Mouse (Mus musculus) liver, embryonic 15.5 days (tissue): ENCODE measurements around the gene Arid5b. TPM values are rescaled to one million over a fixed set of nuclear protein-coding genes. Genes with fewer than 3 reads are reported as not detected.

Experiments used
- ATAC-seq: fragments of 200-750 bp; cut with Nextera tagmentation; 2 replicates; pipeline ENCODE4 v1.8.0; 2017; ENCODE audit warnings: moderate number of reproducible peaks, mild to moderate bottlenecking, moderate library complexity; ENCODE audit not compliant: insufficient read depth
- H3K27ac ChIP-seq: fragments of 300-500 bp; sonication (generic); replicated peaks from 2 replicates; pipeline ENCODE4 v1.5.1; 2015; ENCODE audit warnings: mild to moderate bottlenecking, inconsistent platforms
- H3K27me3 ChIP-seq: fragments of 300-500 bp; sonication (generic); 2 replicates; pipeline ENCODE4 v1.6.1; 2015; ENCODE audit warnings: mild to moderate bottlenecking, inconsistent platforms
- H3K36me3 ChIP-seq: fragments of 300-500 bp; sonication (generic); replicated peaks from 2 replicates; pipeline ENCODE4 v1.6.1; 2015; ENCODE audit warnings: moderate library complexity, mild to moderate bottlenecking, inconsistent platforms
- H3K4me1 ChIP-seq: fragments of 300-500 bp; sonication (generic); replicated peaks from 2 replicates; pipeline ENCODE4 v1.6.1; 2015; ENCODE audit warnings: inconsistent platforms
- H3K4me2 ChIP-seq: fragments of 300-500 bp; sonication (generic); 2 replicates; pipeline ENCODE4 v1.6.1; 2015; ENCODE audit warnings: moderate library complexity, mild to moderate bottlenecking, inconsistent platforms
- H3K4me3 ChIP-seq: fragments of 300-500 bp; sonication (generic); replicated peaks from 2 replicates; pipeline ENCODE4 v1.5.1; 2015; ENCODE audit warnings: mild to moderate bottlenecking, inconsistent platforms
- H3K9ac ChIP-seq: fragments of 300-500 bp; sonication (generic); 2 replicates; pipeline ENCODE4 v1.6.1; 2015; ENCODE audit warnings: moderate library complexity, mild to moderate bottlenecking, inconsistent platforms
- H3K9me3 ChIP-seq: fragments of 300-500 bp; sonication (generic); replicated peaks from 2 replicates; pipeline ENCODE4 v1.6.1; 2016; ENCODE audit warnings: inconsistent platforms
- WGBS: fragments of 180-500 bp; shearing (Covaris S2); methylation state at CpG from one replicate; pipeline ENCODE4 v1.1.7; 2015; ENCODE audit warnings: mixed read lengths; ENCODE audit not compliant: insufficient replicate concordance; 5-methylcytosine and 5-hydroxymethylcytosine counted together
- polyA plus RNA-seq: library from polyadenylated mRNA; unstranded; fragments of >200 nt; fragmentation: Nextera tagmentation; extraction: Ambion mirVana; gene quantifications from 2 replicates; pipeline ENCODE4 v1.2.1, GENCODE M21; 2015

Gene Arid5b
- polyA plus RNA-seq, 1 experiment from 2014 or later = 5.8 TPM

DNA sequence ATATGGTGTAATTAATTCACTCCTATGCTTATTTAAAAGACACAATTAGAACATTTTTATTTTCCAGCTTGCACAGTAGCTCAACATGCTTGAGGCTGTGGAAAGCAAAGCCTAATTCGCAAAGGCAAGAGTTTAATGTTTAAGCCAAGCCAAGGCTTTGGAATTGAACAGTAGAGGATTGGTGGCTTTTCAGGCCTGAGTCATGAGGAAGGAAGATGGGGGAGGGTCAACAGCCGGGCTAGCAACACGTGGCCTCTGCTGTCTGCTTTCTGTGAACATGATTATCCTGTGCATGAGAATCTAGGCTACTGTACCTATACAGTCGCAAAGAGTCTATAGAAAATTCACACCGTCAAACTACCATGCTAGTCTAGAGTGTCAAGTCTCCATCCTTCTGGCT is 9.9 kb downstream of the Arid5b start:
- peaks cover 8% of the 10 kb centered on the region; the same call in 1 of the 2 replicates for H3K36me3 ChIP-seq
- H3K4me2 ChIP-seq = no peak overlapping the region
- no peak for ATAC-seq
- H3K9me3 ChIP-seq = no peaks in the 10 kb centered on the region
- no peak overlapping the region for H3K9ac ChIP-seq
- 33% methylated on average over 5 of the region's 5 CpGs for WGBS
- peaks cover 27% of the 10 kb centered on the region for H3K4me1 ChIP-seq
- H3K4me3 ChIP-seq = no peak overlapping the region
- no peaks in the 10 kb centered on the region for H3K27me3 ChIP-seq
- no peak overlapping the region for H3K27ac ChIP-seq

DNA sequence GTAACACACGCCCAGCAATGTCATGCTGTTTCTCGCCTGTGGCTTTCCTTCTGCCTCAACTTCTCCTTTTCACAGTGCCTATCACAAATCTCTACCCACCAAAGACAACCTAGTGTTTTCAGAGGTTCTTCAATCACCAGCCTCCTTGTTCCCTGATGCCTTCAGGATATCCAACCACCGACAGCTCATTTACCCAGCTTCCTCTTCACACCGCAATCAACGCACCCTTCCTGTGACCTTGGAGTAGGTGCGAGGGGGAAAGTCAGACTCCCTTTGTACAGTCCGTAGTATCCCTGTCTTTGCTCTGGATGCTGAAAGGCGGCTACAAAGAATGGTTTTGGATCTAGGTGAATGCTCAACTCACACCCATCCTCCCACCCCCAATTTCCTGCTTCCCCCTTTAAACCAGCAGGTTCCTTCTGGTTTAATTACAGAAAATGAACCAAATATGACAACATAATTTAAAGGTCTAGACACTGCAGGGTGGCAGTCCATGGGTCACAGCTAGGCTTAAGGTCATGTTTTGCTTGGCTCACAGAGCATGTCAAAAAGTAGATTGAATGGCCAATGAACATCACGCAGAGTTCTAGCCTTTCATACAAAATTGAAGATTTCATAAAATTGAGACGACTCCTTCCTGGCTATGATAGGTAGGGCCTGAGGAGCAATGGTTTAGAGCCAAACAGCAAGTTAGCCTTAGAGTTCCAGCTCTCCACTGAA is 14.4 kb downstream of the Arid5b start:
- Histone ChIP-seq H3K4me2 (no peak overlapping the region), H3K36me3 (no peaks in the 10 kb centered on the region), H3K9me3 (no peaks in the 10 kb centered on the region), H3K27me3 (no peaks in the 10 kb centered on the region), H3K4me1 (peaks cover 29% of the 10 kb centered on the region), H3K4me3 (no peak overlapping the region), H3K27ac (no peak overlapping the region), H3K9ac (no peak overlapping the region)
- no peak for ATAC-seq
- whole genome bisulfite sequencing = 31% methylated on average over 10 of the region's 10 CpGs

DNA sequence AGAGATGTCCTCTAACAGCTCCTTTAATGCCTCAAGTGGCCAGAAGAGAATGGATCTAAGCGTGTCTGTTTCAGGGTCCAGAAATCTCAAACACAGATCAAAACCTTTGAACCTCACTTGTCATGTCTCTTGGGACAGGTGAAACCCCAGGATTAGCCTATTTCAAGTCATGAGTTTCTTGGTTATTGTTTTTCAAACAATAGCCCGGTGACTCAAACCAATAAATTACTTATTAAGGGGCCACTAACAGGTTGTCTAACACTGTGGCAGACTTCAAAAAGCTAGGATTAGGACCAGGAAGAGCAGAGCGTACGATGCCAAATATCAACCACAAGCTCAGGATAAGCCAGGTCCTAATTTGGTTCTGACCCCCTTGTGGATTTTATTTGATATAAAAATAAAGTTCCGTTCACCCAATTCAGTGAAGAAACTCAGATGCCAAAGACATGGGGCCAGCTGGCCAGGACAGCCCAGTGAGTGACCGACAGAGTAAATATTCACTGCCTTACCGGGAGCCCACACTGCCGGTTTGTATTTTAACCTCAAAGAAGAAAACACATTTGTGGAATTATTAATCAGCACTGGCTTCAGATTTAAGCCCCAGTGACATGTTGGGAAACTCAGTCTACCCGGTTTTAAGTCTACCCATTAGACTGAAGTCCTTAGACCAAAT is 15.1 kb downstream of the Arid5b start:
- no peaks in the 10 kb centered on the region for H3K36me3 ChIP-seq
- 48% methylated on average over 9 of the region's 9 CpGs for WGBS
- H3K4me2 ChIP-seq = no peak overlapping the region
- no peak overlapping the region for H3K4me3 ChIP-seq
- H3K27ac ChIP-seq = no peak overlapping the region
- no peaks in the 10 kb centered on the region for H3K27me3 ChIP-seq
- H3K4me1 ChIP-seq = peaks cover 29% of the 10 kb centered on the region
- H3K9ac ChIP-seq = no peak overlapping the region
- ATAC-seq = 0 out of 2 replicates have a peak, but pooled peaks have one; percentile 25
- H3K9me3 ChIP-seq = no peaks in the 10 kb centered on the region

DNA sequence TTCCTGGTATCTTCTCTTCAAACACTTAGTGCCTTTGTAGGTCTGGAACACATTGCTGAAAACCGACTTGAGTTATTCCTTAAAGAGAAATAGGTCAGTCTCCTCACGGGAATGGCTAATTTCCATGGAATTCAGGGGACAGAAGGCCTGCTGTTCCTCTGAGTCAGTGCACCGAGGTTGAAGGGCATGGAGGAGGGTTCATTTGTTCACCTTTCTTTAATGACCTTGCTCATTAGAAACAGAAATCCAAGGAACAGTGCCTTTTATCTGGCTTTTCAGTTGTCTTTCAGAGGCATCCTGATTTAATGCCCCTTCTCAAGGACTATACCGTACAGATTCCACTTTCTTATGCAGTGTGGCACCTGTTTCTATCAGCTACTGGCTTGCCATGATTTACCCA is 18.9 kb downstream of the Arid5b start:
- H3K4me1 ChIP-seq = peaks cover 15% of the 10 kb centered on the region
- 37% methylated on average over 4 of the region's 4 CpGs for WGBS
- ATAC-seq = no peak

DNA sequence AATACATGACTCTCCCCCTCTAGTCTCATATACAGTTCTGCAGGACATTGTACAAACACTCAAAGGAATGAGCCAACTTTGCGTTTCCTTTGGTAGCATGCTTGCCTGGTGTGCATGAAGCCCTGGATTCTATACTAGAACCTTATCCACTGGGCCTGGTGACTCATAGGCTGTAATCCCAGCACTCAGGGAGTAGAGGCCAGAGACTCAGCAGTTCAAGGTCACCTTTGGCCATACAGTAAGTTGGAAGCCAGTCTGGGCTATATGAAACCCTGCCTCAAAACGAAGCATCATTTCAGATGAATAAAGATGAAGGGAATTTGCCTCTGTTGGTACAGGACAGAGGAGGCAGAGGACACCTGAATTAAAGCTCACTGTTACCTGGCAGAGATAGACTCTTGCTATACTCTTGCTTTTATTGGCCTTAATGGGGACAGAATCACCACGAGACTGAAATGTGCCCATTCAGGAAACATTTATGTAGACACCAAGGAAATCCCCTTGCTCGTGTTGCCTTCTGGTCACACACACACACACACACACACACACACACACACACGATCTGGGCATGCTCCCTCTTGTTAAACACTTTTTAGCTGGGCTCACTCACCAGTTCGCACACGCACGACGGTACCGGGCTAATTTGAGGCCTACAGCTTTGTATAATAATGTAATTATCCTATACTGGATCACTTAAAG is 21.0 kb downstream of the Arid5b start:
- H3K4me2 ChIP-seq = no peak overlapping the region
- WGBS = 67% methylated on average over 10 of the region's 10 CpGs

More for the DNA sequence above, 18.9 kb downstream of the Arid5b start:
- no peaks in the 10 kb centered on the region for H3K27me3 ChIP-seq
- no peak overlapping the region for H3K4me3 ChIP-seq
- H3K9ac ChIP-seq = no peak overlapping the region
- H3K9me3 ChIP-seq = no peaks in the 10 kb centered on the region
- H3K36me3 ChIP-seq = no peaks in the 10 kb centered on the region
- H3K4me2 ChIP-seq = no peak overlapping the region
- H3K27ac ChIP-seq = no peak overlapping the region

DNA sequence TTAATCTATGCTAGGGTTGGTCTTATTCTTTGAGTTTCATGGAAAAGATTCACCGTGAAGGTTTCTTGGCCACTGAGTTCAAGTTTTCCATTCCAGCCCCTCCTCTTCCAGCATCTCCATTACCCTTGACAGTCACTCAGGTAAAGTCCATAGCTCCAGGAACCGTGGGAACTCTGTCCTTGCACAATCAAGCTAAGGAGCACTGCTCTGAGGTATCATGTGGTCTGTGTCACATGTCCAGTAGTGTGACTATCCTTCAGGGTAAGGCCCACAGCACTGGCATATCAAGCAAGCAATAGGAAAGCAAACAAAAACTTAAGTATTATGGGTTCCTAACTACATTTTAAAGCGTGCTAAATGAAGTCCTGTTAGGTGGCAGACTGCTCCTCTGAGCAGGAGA is 22.4 kb downstream of the Arid5b start:
- H3K9ac ChIP-seq = no peak overlapping the region
- no peak overlapping the region for H3K4me3 ChIP-seq
- no peak for ATAC-seq
- H3K27me3 ChIP-seq = no peaks in the 10 kb centered on the region
- 49% methylated on average over 3 of the region's 3 CpGs for WGBS
- no peaks in the 10 kb centered on the region for H3K36me3 ChIP-seq
- H3K27ac ChIP-seq = no peak overlapping the region
- no peaks in the 10 kb centered on the region for H3K9me3 ChIP-seq
- H3K4me2 ChIP-seq = no peak overlapping the region
- H3K4me1 ChIP-seq = 0 out of 2 replicates have a peak, but pooled peaks cover 7% of the 10 kb centered on the region

More for the DNA sequence above, 21.0 kb downstream of the Arid5b start:
- H3K9ac ChIP-seq = no peak overlapping the region
- no peak for ATAC-seq
- no peak overlapping the region for H3K27ac ChIP-seq
- H3K9me3 ChIP-seq = no peaks in the 10 kb centered on the region
- H3K4me1 ChIP-seq = 0 out of 2 replicates have a peak, but pooled peaks cover 7% of the 10 kb centered on the region
- no peaks in the 10 kb centered on the region for H3K36me3 ChIP-seq
- no peak overlapping the region for H3K4me3 ChIP-seq
- no peaks in the 10 kb centered on the region for H3K27me3 ChIP-seq

DNA sequence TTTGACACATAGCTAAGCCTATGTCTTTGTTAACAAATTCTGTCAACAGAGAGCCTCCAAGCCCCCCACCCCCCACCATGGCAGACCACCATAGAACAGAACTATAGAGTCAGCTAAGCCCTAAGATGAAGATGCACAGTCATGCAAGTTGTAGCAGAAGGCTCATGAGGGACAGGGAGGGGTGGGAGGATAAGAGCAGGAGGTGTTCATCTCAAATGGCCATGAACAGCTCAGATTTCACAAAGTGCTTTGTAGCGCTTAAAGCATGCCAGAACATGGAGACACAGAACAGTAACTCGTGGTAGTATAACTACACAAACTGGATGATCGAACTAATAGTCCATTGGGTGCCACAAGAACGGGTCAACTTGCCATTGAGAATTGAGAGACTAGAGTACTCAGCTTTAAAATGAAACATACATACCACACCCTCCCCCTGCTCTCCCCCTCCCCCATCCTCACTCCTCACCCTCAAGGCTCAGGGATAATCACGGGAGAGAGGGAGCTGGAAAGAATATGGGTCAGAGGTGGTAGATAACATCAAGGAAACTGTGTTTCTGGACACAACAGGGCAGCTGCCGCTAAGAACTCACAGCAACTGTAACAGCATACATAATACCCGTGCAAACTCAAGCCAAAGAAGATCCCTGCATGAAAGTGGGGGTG is 25.0 kb downstream of the Arid5b start:
- H3K4me1 ChIP-seq = peaks cover 3% of the 10 kb centered on the region
- no peak overlapping the region for H3K4me2 ChIP-seq
- WGBS = 57% methylated on average over 7 of the region's 7 CpGs
- no peaks in the 10 kb centered on the region for H3K27me3 ChIP-seq
- H3K9ac ChIP-seq = no peak overlapping the region
- no peaks in the 10 kb centered on the region for H3K36me3 ChIP-seq
- no peak overlapping the region for H3K27ac ChIP-seq
- no peaks in the 10 kb centered on the region for H3K9me3 ChIP-seq
- ATAC-seq = no peak
- no peak overlapping the region for H3K4me3 ChIP-seq

DNA sequence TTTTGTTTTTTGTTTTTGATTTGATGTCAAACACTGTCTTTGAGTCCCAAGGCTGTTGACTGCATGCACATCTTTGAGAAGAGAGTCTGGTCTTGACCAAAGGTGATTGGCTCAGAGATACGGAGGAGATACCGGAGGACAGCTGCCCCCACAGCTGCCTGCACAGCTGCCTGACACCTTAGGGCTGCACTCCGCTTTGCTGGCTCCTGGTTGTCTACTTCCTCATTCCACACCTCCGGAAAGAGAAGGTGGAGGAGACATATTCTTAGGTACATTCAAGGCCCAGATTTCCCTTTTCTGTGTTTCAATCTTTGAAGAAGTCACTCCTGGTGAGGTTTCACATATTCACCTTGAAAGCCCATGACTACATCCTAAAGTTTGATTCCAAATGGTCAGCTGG is 25.9 kb downstream of the Arid5b start:
- H3K27me3 ChIP-seq = no peaks in the 10 kb centered on the region
- no peaks in the 10 kb centered on the region for H3K36me3 ChIP-seq
- no peak overlapping the region for H3K27ac ChIP-seq
- H3K9ac ChIP-seq = no peak overlapping the region
- peaks cover 10% of the 10 kb centered on the region for H3K4me1 ChIP-seq
- no peaks in the 10 kb centered on the region for H3K9me3 ChIP-seq
- no peak overlapping the region for H3K4me2 ChIP-seq
- no peak overlapping the region for H3K4me3 ChIP-seq
- ATAC-seq = no peak
- 47% methylated on average over 4 of the region's 4 CpGs for WGBS

DNA sequence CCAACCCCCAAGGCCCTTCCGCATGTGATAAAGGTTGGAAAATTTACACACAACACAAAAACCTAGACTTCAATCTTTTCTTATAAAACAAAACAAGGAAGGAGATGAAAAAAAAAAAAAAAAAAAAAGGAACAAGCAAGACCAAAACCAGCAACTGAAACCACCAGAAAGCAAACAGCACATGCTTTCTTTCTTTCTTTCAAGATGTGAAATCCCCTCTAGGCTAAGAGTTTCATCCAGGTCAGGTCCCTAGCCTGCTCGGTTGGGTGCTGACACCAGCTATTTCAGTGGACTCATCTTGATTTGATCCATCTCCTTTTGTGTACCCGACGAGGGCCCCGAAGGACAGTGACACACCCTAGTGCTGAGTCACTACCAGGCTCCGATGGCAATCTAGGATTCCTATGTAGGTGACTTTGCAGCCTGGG is 29.2 kb downstream of the Arid5b start:
- peaks cover 10% of the 10 kb centered on the region for H3K4me1 ChIP-seq
- no peak overlapping the region for H3K4me2 ChIP-seq
- no peak overlapping the region for H3K27ac ChIP-seq
- H3K27me3 ChIP-seq = no peaks in the 10 kb centered on the region
- H3K4me3 ChIP-seq = no peak overlapping the region
- 15% methylated on average over 6 of the region's 6 CpGs for WGBS
- H3K9me3 ChIP-seq = no peaks in the 10 kb centered on the region
- peak; percentile 31; the same call in 1 of the 2 replicates for ATAC-seq
- no peak overlapping the region for H3K9ac ChIP-seq
- no peaks in the 10 kb centered on the region for H3K36me3 ChIP-seq

DNA sequence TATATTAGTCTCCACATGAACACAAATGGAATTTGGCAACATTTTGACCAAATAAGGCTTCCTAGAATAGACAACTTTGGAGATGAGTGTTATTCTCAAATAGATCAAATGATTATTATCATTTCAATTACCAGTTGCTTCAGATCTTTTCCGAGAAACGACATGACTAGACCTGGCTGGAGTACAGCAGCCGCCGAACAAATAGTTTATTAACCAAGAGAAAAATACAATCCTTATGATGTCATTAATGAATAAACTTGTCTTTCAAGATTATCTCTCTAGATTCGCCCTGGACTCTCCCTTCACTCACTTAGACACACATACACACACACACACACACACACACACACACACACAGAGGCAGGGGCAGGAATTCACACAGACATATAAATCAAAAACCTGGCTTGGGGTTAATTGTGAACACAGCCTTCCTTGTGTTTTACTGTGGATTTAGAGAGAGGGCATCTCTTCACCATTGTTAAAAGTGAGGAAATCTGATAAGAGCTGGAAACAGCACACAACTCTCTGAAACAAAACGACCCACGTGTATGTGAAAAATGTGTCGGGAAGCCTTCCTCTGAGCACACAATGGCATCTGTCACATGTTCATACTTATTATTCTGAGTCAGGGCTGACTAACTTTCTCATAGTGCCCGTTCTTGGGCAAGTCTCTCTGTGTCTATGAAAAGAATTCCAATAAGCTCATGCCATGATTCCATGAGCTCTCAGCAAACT is 30.1 kb downstream of the Arid5b start:
- H3K9ac ChIP-seq = no peak overlapping the region
- no peak for ATAC-seq
- no peaks in the 10 kb centered on the region for H3K27me3 ChIP-seq
- H3K4me1 ChIP-seq = peaks cover 10% of the 10 kb centered on the region
- 49% methylated on average over 9 of the region's 9 CpGs for WGBS
- H3K4me3 ChIP-seq = no peak overlapping the region
- H3K36me3 ChIP-seq = no peaks in the 10 kb centered on the region
- H3K9me3 ChIP-seq = no peaks in the 10 kb centered on the region
- no peak overlapping the region for H3K27ac ChIP-seq
- no peak overlapping the region for H3K4me2 ChIP-seq
